Mouse (Mus musculus): ENCODE data around the gene Rad51b. TPM values are rescaled to one million over a fixed set of nuclear protein-coding genes. Genes with fewer than 3 reads are reported as not detected.

The Rad51b gene
- polyA plus RNA-seq, 1 experiment from 2014 or later = 8.0 TPM

DNA sequence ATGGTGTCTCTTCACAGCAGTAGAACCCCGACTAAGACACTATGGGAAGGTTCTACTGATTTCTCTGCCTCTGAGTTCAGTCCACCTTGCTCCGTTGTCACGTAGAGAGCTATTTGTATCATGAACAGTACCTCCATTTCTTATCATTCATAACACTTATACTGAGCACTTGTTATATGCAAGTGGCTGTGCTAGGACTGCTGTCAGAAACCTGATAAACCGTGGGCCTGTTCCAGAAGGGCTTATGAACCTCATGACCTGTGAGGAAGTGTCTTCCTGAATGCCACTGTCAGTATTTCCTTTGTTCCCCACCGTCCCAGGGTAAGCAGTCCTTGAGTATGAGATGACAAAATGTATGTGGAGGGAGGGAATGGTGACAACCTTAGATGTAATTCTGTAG lies 181.7 kb downstream of the Rad51b start:
- H3K4me1 ChIP-seq (ENCODE audit: insufficient read depth) = peaks cover 12% of the 10 kb centered on the region; the same call in 1 of the 2 replicates
- no peak for ATAC-seq (ENCODE audit: insufficient read depth)
- H3K9me3 ChIP-seq (ENCODE audit: low read depth, low read length) = no peaks in the 10 kb centered on the region
- TF ChIP-seq CTCF (IDR thresholded peaks at IDR 0.05; ENCODE audit: low read depth) = no peak
- 76% methylated on average over 5 of the region's 5 CpGs for WGBS
- DNase-seq = no peak
- H3K36me3 ChIP-seq (ENCODE audit: insufficient read depth) = no peaks in the 10 kb centered on the region
- H3K9ac ChIP-seq = no peak overlapping the region
- no peak overlapping the region for H3K4me3 ChIP-seq (ENCODE audit: low read depth, low read length)
- no peak overlapping the region for H3K4me2 ChIP-seq
- H3K27me3 ChIP-seq (ENCODE audit: insufficient read depth, low read length) = no peaks in the 10 kb centered on the region
- no peak overlapping the region for H3K27ac ChIP-seq (ENCODE audit: low read depth)

DNA sequence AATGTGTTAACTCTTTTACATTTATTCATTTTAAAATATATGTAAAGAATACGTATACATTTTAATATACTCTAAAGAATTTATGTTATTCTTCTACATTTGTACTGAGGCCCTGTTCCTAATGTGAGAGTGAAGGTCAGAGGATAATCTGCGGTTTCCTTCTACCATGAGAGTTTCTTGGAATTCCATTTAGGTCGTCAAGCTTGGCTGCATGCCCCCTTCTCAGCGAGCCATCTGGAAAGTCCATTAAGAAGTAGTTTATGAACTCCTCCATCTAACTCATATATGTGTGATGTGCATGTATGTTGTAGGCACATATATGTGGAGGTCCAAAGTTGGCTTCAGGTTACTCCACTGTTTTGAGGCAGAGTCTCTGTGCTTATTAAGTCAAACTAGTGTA lies 188.4 kb downstream of the Rad51b start:
- Histone ChIP-seq H3K9ac (no peak overlapping the region), H3K4me1 (ENCODE audit: insufficient read depth) (no peaks in the 10 kb centered on the region), H3K36me3 (ENCODE audit: insufficient read depth) (no peaks in the 10 kb centered on the region), H3K9me3 (ENCODE audit: low read depth, low read length) (no peaks in the 10 kb centered on the region), H3K4me2 (no peak overlapping the region), H3K4me3 (ENCODE audit: low read depth, low read length) (no peak overlapping the region), H3K27me3 (ENCODE audit: insufficient read depth, low read length) (no peaks in the 10 kb centered on the region), H3K27ac (ENCODE audit: low read depth) (no peak overlapping the region)
- DNase-seq (peak; percentile 69), ATAC-seq (ENCODE audit: insufficient read depth) (no peak)
- WGBS = 54% methylated on average over 4 of the region's 4 CpGs
- no peak for TF ChIP-seq CTCF (IDR thresholded peaks at IDR 0.05; ENCODE audit: low read depth)

DNA sequence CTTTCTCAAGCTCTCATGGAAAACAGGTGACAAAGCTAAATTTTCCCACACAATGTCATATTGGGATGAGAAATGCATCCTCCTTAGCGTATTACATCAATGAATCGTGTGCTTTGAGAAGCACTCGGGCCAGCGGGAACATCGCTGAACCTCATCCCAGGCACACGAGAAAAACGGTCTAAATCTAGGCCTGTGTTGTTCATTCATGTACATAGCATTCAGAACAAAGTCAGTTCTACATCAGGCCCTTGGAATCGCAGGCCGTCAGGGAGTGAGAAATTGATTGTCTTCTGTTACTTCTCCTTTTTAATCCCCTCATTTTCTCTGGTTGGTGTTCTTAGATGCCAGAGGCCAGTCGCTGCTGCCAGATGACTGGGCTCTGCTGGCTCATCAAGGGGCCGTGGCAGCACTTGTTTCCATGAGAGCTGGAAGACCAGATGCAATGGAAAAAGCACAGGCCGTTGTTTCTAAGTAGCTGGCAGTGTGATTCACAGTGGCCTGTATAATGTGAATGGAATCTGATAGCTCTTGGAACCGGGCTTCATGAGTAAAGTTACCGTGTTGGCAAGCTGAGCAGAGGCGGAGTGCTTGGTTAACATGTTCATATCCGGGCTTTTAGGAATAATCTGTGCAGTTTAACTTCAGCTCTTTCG lies 191.6 kb downstream of the Rad51b start:
- Histone ChIP-seq H3K9me3 (ENCODE audit: low read depth, low read length) (no peaks in the 10 kb centered on the region), H3K27me3 (ENCODE audit: insufficient read depth, low read length) (no peaks in the 10 kb centered on the region), H3K36me3 (ENCODE audit: insufficient read depth) (no peaks in the 10 kb centered on the region), H3K9ac (no peak overlapping the region), H3K27ac (ENCODE audit: low read depth) (no peak overlapping the region), H3K4me3 (ENCODE audit: low read depth, low read length) (no peak overlapping the region), H3K4me1 (ENCODE audit: insufficient read depth) (no peaks in the 10 kb centered on the region), H3K4me2 (no peak overlapping the region)
- ATAC-seq (ENCODE audit: insufficient read depth) (no peak), DNase-seq (peak; percentile 34)
- TF ChIP-seq CTCF (IDR thresholded peaks at IDR 0.05; ENCODE audit: low read depth) = no peak
- WGBS = 79% methylated on average over 17 of the region's 17 CpGs

DNA sequence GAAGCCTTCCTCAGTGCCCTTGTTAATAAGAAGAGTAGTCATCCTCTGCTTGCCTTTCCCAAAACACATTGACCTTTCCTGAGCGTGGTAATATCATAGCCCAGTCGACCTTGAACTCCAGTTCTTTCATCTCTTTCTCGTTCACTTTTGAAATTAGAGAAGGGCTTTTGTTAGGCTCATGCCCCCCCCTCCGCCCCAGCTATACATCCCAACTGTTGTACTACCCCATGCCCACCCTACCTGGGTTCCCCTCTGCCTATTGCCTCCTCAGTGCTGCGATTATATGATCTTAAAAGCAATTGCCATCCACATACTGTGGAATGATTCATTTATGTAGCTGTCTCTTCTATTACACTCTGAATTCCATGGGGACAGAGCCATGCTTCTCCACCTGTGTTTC lies 193.5 kb downstream of the Rad51b start:
- H3K27ac ChIP-seq (ENCODE audit: low read depth) = no peak overlapping the region

DNA sequence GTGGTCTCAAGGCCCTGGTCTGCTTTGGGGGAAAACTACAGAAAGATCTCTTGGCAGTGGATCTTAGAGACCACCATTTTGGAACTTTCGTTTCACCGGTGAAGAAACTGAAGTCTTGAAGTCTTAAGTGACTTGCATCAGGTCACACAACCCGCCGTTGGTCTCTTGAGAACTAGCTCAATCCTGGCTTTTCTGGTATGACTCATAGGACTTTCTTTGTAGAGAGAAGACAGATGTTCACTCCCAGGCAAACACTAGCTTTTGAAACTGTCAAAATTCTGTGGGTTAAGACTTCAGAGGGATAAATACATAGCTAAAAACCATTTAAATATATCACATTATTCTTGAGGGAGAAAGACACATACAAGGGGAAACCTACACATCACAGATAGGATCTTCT lies 195.1 kb downstream of the Rad51b start:
- Histone ChIP-seq H3K4me3 (ENCODE audit: low read depth, low read length) (no peak overlapping the region), H3K4me2 (no peak overlapping the region), H3K36me3 (ENCODE audit: insufficient read depth) (no peaks in the 10 kb centered on the region), H3K4me1 (ENCODE audit: insufficient read depth) (no peaks in the 10 kb centered on the region), H3K9me3 (ENCODE audit: low read depth, low read length) (no peaks in the 10 kb centered on the region), H3K27me3 (ENCODE audit: insufficient read depth, low read length) (no peaks in the 10 kb centered on the region), H3K27ac (ENCODE audit: low read depth) (no peak overlapping the region), H3K9ac (no peak overlapping the region)
- 83% methylated on average over 4 of the region's 4 CpGs for WGBS
- ATAC-seq (ENCODE audit: insufficient read depth) (no peak), DNase-seq (no peak)
- no peak for TF ChIP-seq CTCF (IDR thresholded peaks at IDR 0.05; ENCODE audit: low read depth)

More for the DNA sequence above, 193.5 kb downstream of the Rad51b start:
- ATAC-seq (ENCODE audit: insufficient read depth) (no peak), DNase-seq (no peak)
- Histone ChIP-seq H3K9me3 (ENCODE audit: low read depth, low read length) (no peaks in the 10 kb centered on the region), H3K27me3 (ENCODE audit: insufficient read depth, low read length) (no peaks in the 10 kb centered on the region), H3K4me1 (ENCODE audit: insufficient read depth) (no peaks in the 10 kb centered on the region), H3K4me2 (no peak overlapping the region), H3K9ac (no peak overlapping the region), H3K36me3 (ENCODE audit: insufficient read depth) (no peaks in the 10 kb centered on the region), H3K4me3 (ENCODE audit: low read depth, low read length) (no peak overlapping the region)
- 74% methylated on average over 5 of the region's 5 CpGs for WGBS
- TF ChIP-seq CTCF (IDR thresholded peaks at IDR 0.05; ENCODE audit: low read depth) = no peak

DNA sequence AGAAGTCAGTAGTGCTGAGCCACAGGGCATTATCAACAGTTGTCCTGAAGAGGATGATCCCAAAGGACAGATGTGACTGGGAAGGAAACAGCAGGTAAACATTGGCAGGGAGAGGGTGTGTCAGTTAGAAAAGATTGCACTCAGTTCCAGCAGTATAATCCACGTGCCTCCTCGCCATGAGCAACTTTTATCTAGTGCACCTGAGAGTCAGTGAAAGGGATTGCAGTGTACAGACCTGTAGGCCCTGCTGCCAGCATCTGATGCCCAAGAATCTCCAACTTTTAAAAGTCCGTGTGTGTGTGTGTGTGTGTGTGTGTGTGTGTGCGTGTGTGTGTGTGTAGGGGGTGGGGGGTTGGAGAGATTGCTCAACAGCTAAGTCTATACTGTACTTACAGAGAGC lies 195.5 kb downstream of the Rad51b start:
- no peak overlapping the region for H3K4me2 ChIP-seq
- 81% methylated on average over 4 of the region's 4 CpGs for WGBS
- DNase-seq (no peak), ATAC-seq (ENCODE audit: insufficient read depth) (no peak)
- no peak overlapping the region for H3K9ac ChIP-seq
- H3K27me3 ChIP-seq (ENCODE audit: insufficient read depth, low read length) = no peaks in the 10 kb centered on the region
- H3K9me3 ChIP-seq (ENCODE audit: low read depth, low read length) = no peaks in the 10 kb centered on the region
- H3K27ac ChIP-seq (ENCODE audit: low read depth) = no peak overlapping the region
- TF ChIP-seq CTCF (IDR thresholded peaks at IDR 0.05; ENCODE audit: low read depth) = no peak
- no peak overlapping the region for H3K4me3 ChIP-seq (ENCODE audit: low read depth, low read length)
- no peaks in the 10 kb centered on the region for H3K36me3 ChIP-seq (ENCODE audit: insufficient read depth)
- no peaks in the 10 kb centered on the region for H3K4me1 ChIP-seq (ENCODE audit: insufficient read depth)

DNA sequence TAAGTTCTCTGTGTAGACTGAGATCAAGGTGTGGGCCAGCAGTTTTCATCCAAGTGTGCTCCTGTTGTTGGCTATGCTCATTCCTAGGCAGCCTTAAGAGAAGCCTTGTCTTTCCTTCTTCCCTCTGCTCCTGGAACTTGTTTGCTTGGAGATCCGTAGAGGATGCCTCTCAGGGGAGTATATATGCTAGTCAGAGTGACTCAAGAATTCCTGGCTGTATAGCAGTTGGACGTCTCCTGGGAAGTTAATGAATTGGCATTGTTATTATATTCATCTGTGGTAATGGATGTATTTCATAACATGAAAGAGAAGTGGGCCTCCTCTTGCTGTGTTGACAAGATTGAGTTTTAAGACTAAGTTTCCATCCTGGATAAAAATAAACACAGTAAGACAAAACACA lies 196.4 kb downstream of the Rad51b start:
- ATAC-seq (ENCODE audit: insufficient read depth) = no peak
- DNase-seq = no peak
- Histone ChIP-seq H3K9ac (no peak overlapping the region), H3K4me2 (no peak overlapping the region), H3K36me3 (ENCODE audit: insufficient read depth) (no peaks in the 10 kb centered on the region), H3K4me3 (ENCODE audit: low read depth, low read length) (no peak overlapping the region), H3K27me3 (ENCODE audit: insufficient read depth, low read length) (no peaks in the 10 kb centered on the region), H3K4me1 (ENCODE audit: insufficient read depth) (no peaks in the 10 kb centered on the region), H3K9me3 (ENCODE audit: low read depth, low read length) (no peaks in the 10 kb centered on the region), H3K27ac (ENCODE audit: low read depth) (no peak overlapping the region)
- no peak for TF ChIP-seq CTCF (IDR thresholded peaks at IDR 0.05; ENCODE audit: low read depth)
- 40% methylated on average over 2 of the region's 2 CpGs for WGBS

All from lung, embryonic 14.5 days (tissue).